Mouse (Mus musculus) G1E (cell line): ENCODE data around the gene Cobll1.

ENCODE experiments used
- CTCF ChIP-seq: IDR thresholded peaks from 2 replicates; pipeline ENCODE4 v1.5.1; 2012; ENCODE audit warnings: low read depth, low read length, inconsistent platforms, mixed read lengths
- GATA1 ChIP-seq: IDR thresholded peaks from 2 replicates; pipeline ENCODE4 v1.6.1; 2012; ENCODE audit warnings: borderline replicate concordance, low read length, inconsistent platforms, mixed read lengths
- GATA2 ChIP-seq: IDR thresholded peaks from 2 replicates; pipeline ENCODE4 v1.6.1; 2012; ENCODE audit warnings: low read depth, low read length, inconsistent platforms, borderline replicate concordance
- POLR2AphosphoS5 ChIP-seq: IDR thresholded peaks from 2 replicates; pipeline ENCODE4 v1.6.1; 2012; ENCODE audit warnings: low read depth, low read length, inconsistent platforms; ENCODE audit not compliant: insufficient replicate concordance
- TAL1 ChIP-seq: conservative IDR thresholded peaks from 2 replicates; pipeline ENCODE4 v1.6.1; 2012; ENCODE audit warnings: low read depth, low read length, inconsistent platforms, mixed read lengths

DNA sequence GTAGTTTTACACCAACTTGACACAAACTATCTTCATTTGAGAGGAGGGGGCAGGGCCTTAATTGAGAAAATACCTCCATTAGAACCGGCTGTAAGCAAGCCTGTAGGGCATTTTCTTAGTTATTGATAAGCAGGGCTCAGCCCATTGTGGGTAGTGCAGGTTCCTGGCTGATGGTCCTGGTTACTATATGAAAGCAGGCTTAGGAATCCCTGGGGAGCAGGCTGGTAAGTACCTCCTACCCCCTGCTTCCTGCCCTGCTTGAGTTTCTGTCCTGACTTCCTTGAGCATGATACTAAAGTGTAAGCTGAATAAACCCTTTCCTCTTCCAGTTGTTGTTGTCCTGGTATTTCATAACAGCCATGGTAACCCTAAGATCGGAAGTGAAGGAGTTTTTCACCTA lies 34.7 kb upstream of the Cobll1 start:
- TF ChIP-seq CTCF (no peak), GATA1 (no peak), POLR2AphosphoS5 (no peak), TAL1 (no peak), GATA2 (no peak)
